Mouse (Mus musculus) T-helper 1 cell (primary cell): ENCODE measurements around the gene Hacd2.

Source experiments
- in situ Hi-C: fragments of 300-600 bp; cut with MboI, MseI; formaldehyde crosslinking; loops from one replicate; pipeline ENCODE4 v1.15.1; 2025; ENCODE audit warnings: high pct_unique_total_duplicates

Hacd2 gene

GRCm38 (mm10) chr16:35113496-35113895, 91.3 kb downstream of the Hacd2 start:
- in situ Hi-C loops = loop anchor here (5.0 to 10.0 kb wide), 2 partner anchors 159 to 511 kb away; no protein-coding TSS in a partner anchor

GRCm38 (mm10) chr16:35116328-35116956, 94.2 kb downstream of the Hacd2 start:
- in situ Hi-C loops = loop anchor here (10.0 kb wide), 1 partner anchor 508 kb away; no protein-coding TSS in a partner anchor

GRCm38 (mm10) chr16:35117436-35117835, 95.2 kb downstream of the Hacd2 start:
- in situ Hi-C loops = loop anchor here (10.0 kb wide), 1 partner anchor 507 kb away; no protein-coding TSS in a partner anchor

DNA sequence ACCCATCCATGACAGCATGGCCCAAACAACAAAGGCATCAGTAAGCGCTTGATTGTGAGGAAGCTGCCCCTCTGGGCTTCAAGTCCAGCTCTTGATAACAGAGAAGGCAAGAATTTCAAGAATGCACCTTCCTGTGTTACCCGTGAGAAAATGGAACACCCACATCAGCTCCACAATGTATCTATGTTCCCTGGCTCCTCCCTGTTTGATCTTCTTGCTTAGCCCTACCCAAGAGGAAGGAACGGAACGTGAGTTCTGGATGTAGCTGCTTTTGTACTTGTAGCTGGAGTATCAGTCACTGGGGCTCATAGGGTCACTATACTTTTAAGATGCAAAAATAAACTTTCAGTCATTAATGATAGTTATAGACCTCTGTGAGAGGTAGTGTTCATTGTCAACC, 98.4 kb downstream of the Hacd2 start:
- in situ Hi-C loops = loop anchor here (10.0 kb wide), 1 partner anchor 956 kb away; no protein-coding TSS in a partner anchor

DNA sequence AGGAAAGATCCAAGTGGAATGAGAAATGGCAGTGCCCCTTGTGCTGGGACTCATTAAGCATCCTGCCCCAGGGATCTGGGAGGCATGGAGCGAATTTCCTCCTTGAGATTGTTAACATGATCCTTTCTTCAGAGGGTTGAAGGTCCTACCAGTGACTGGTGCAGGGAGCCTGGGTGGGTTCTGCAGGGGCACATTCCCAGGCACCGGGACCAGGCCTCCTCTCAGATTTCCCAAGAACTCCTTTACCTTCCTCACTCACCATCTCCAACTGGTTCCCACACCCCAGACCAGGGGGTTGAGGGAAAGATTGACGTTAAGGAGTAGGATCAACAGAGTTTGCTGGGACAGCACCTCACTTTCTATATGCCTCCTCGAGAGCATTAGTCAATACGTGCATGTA, 105.0 kb downstream of the Hacd2 start:
- in situ Hi-C loops = loop anchor here (10.0 kb wide), 1 partner anchor 962 kb away; no protein-coding TSS in a partner anchor

- in situ Hi-C loops = no loop called here
These were observed 107.9 kb downstream of the Hacd2 start for GRCm38 (mm10) chr16:35130172-35130571.

DNA sequence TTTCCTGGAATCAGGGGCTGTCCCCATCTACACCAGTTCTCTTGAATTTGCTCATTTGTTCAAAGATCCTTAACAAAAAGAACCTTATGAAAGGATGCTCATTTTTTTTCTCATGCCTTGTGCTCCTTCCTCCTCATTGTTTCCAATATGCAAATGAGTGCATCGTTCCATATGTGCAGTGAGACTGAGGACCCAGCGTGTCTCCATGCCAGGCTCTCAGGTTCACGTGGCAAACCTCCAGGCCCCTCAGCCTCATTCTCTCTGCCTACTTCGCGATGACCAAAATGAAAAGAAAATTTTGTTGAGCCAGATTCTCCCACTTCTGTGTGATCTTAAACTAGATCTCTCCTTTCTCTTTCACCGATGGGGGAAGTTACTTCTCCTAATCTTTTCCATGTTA, 117.2 kb downstream of the Hacd2 start:
- in situ Hi-C loops = no loop called here

GRCm38 (mm10) chr16:35139873-35140619, 117.8 kb downstream of the Hacd2 start:
- in situ Hi-C loops = no loop called here

DNA sequence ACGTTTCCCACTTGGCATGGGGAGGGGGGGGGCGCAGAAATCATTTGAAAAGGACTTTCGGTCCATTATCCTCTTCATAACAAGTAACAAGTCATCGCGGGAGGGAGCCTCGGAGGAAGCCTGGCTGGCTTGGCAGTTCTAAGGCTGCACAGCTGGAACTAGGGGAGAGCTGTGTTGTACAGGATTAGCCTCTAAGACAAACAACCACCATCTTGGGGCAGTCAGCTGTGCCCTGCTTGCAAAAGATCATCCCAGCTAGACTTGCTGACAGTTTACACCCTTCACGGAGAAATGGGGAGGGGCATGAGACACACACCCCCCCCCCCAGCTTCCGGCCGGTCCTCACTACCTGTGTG, 118.4 kb downstream of the Hacd2 start:
- in situ Hi-C loops = no loop called here

- in situ Hi-C loops = no loop called here
These were observed 119.6 kb downstream of the Hacd2 start for GRCm38 (mm10) chr16:35141839-35142238.

DNA sequence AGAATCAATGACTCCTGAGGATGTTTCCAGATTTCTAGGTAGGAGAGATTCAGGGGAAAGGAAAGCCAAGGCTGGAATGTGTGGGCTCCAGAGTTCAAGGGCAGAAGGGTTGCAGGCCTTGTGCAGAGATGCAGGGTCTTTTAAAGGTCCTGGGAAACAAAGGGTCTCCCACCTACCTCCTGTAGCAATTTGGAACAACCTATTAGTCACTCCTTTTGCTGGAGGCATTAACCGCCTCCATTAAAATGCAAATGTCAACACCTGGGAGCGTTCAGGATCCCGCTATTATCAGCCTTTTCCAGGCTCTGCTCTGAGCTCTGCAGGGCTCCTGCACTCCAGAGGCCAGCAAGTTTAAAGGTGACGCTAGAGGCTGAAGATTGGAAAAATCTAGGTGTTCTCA, 123.9 kb downstream of the Hacd2 start:
- in situ Hi-C loops = no loop called here

GRCm38 (mm10) chr16:35153146-35153755, 131.0 kb downstream of the Hacd2 start:
- in situ Hi-C loops = no loop called here

GRCm38 (mm10) chr16:35154245-35154640, 132.0 kb downstream of the Hacd2 start:
- in situ Hi-C loops = no loop called here

- in situ Hi-C loops = no loop called here
These were observed 132.6 kb downstream of the Hacd2 start, which contains the start of gene Adcy5 for GRCm38 (mm10) chr16:35154641-35155390. Gene Adcy5, plus strand, starts transcription at chr16:35154877.

DNA sequence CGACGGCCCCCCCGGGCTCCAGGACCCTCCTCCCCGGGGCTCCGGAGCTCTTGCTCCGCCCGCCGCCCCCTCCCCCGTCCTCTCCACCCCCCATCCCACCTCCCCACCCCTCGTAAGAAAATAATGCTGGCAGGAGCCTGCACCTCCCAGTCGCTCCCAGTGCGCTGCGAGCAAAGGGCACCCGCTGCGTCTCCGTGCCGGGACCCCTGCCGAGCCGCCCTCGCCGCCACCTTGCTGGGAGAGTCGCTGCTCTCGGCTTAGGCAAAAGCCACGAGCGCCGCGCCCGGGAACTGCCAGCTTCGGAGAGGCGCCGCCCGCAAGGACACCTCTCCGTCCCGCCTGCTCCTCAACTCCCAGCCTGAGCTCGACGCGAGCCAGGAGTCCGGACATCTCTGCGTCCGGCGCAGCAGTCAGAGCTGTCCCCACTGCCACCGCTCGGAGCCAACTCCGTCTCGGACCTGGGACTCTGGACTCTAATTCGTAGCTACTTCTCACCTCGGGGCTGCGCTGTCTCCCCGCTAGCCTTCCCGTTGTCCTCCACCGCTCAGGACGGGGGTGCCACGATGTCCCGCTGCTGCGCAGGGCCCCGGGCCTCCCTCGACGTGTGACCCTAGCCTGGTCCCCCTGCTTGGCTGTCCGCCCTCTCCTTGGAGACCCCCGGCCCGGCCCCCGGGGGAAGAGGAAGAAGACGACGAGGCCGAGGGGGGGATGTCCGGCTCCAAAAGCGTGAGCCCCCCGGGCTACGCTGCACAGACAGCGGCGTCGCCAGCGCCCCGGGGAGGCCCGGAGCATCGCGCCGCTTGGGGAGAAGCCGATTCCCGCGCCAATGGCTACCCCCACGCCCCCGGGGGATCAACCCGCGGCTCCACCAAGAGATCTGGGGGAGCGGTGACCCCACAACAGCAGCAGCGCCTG, 133.4 kb downstream of the Hacd2 start:
- in situ Hi-C loops = no loop called here

- in situ Hi-C loops = no loop called here
These were observed 134.1 kb downstream of the Hacd2 start for GRCm38 (mm10) chr16:35156306-35156695.

- in situ Hi-C loops = no loop called here
These were observed 134.6 kb downstream of the Hacd2 start for GRCm38 (mm10) chr16:35156832-35157231.
